Mouse (Mus musculus) spleen, postnatal 10 days (tissue): ENCODE measurements around the gene Gm11437.

Experiments used
- DNase-seq, 2 experiments: peaks; one replicate each; pipeline ENCODE4 v3.0.0; 2021 to 2022; ENCODE audit warnings: low spot score in 2 of 2

The Gm11437 gene

GRCm38 (mm10) chr11:84167046-84167526, at the start of gene Gm11437:
Gm11437 (minus strand) TSS chr11:84167476.
- DNase-seq: no peak

GRCm38 (mm10) chr11:84210876-84211275, 43.6 kb upstream of the Gm11437 start:
- no peak for DNase-seq

DNA sequence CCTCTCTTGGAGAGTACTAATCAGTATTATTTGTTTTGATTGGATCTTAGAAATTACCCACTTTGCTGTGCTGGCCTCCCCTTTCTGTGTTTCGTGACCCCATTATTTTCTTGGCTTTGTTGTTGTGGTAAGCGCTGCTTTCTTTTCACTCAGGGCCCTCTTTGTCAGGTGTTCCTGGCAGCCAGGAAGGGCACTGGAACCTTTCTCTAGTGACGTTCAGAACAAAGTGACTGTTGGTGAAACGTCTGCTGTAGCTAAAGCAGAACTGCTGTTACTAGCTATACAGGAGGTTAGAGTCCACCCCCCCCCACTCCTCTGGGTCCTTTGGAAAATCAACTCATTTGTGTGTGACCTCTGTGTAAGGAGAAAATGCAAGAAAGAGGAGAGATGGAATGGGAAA, 38.5 kb upstream of the Gm11437 start:
- no peak for DNase-seq

GRCm38 (mm10) chr11:84197607-84198402, 30.5 kb upstream of the Gm11437 start:
- no peak for DNase-seq

DNA sequence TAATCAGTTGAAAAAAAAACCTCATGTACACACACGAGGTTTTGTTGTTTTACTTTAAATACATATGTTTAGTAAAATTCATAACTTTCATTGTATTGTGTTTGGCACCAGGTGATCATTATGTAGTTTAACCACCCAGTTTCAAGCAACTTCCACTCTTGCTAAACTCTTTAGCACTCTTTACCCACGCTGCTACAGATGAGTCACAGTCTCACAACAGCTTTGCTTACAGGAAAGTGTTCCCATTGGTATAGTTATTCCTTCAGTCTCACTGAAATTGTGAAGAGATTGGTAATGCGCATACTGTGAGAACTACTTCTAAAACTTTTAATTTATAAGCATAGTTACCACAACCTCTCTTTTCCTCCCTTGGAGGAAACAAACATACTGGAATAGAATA, 27.5 kb upstream of the Gm11437 start:
- DNase-seq: no peak

GRCm38 (mm10) chr11:84193249-84193648, 26.0 kb upstream of the Gm11437 start:
- no peak for DNase-seq

- no peak for DNase-seq
These were observed 23.4 kb upstream of the Gm11437 start for GRCm38 (mm10) chr11:84190581-84191233.

DNA sequence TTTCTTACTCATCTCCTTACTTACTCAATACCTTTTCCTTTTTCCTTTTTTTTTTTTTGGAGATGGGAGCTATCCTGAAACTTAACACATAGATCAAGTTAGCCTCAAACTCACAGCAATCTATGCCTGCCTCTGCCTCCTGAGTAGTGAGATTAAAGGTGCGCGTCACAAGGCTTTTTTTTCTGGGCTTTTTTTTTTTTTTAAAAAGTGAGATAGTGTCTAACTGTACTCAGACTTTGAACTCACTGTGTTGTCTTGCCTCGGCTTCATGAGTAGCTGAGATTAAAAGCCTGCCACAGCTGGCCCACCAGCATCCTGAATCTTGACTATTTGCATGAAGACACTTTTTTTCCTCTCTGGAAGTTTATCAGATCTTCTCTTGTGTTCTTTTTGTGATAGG, 21.3 kb upstream of the Gm11437 start:
- no peak for DNase-seq

DNA sequence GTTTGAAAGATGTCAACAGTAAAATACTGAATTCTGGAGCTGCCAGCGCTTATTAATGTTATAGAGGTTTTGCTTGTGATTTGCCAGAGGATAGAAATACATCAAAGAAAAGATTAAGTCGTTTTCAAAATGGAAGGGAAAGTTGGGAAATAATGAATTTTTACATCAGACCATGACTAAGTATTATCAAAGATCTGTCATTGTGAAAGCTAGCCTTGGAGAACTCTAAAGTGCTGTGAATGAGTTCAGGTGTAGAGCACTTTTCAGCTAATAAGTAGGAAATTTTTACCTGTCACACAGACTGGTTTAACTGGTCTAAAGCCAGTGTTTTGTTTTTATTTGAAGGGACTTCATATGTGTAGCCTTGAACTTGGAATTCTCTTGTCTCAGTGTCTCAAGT, 14.0 kb upstream of the Gm11437 start:
- DNase-seq: no peak

- peak; percentile 67 to 75 for DNase-seq
These were observed 12.8 kb upstream of the Gm11437 start for GRCm38 (mm10) chr11:84179954-84180598.

DNA sequence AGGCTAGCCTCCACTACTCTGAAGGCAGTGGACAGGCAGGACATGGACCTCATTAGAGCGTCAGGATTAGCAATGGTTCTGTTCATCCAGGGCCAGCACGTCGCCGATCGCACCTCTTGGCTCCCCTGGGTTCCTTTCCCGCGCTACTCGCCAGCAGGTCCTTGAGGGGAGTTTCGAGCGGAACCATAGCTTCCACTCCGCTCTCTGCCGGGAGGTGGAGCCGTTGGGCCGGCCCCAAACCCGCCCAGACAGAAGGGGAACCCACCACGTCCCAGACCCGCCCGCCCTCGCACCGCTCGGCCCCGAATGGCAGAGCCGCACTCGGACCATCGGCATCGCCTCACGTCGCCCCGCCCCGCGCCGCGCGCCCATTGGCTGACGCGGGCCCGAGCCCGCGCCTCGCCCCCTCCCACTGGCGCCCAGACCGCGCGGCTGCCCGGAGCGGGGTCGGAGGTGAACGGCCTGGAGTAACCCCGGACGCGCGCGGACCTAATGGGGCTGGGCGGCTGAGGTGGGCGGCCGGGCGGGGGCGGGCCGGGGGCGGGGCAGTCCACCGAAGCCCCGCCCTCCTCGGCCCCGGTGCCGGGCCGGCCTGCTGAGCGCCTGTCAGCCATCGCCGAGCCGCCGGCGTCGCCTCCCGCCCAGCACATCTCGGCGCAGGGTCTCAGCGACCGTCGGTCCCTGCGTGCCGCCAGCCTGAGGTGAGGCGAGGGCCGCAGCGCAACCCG, 12.1 kb upstream of the Gm11437 start:
- peak; percentile 90 to 94 for DNase-seq

DNA sequence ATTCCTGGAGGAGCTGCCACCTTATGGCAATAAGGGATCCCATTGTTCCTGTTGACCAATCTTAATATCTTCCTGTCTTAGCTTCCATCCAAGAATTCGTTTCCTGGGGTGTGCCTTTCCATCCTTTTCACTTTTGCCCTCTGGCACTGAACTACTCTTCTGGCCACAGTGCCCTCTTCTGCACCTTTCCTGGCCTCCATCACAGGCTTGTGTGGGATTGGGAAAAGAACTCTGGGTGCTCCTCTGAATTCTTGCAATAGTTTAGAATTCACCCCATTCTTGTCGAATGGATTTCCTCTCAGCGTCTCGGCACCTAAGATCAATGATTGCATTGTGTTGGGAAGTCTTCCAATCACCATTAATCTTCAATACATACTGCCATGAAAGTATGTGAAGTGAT, 11.3 kb upstream of the Gm11437 start:
- no peak for DNase-seq

- no peak for DNase-seq
These were observed 5.5 kb upstream of the Gm11437 start for GRCm38 (mm10) chr11:84172539-84173435.

DNA sequence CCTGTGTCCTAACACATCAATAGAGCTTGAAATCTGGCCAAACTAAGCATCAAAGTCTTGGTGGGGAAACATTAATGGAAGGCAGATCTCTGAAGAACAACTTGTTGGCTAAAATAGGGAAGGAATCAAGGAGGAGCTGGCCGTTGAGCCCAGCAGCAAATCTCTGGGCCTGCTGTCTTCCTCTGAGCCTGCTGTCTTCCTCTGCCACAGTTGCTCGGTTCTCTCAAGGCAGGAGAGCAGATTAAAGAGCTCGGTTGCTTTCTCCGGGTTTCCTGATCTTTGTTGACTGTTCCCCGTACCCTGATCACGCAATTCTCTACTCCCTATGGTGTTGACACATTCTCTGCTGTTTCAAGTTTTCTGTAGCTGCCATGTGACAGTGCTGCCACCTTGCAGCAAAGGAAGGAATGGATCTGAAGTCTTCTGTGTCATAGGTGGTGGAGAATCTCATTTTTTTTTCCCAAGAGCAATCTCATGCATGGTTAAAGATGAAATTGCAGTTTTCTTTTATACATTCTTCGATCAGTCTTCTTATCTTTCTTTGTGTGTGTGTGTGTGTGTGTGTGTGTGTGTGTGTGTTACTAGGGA, 1.5 kb upstream of the Gm11437 start:
- DNase-seq: peak in 1 of 2 experiments; percentile 23

DNA sequence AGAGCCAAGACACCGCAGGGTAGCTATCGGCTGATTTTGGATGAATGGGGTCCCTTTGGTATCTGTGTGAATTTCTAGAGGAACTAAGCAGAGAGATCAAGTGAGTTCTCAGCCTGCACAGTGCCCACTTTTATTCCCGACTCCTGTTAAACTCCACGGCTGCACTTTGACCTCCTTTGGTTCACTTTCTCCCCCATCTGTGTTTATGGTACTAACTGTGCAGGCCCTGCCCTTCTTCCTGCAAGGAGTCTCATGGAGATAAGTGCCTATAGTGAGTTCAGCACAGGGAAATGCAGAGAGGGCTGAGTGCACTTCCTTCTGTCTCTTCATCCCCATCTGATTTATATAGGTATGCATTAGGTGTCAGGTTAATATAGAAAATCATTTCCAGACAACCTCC, 2.7 kb downstream of the Gm11437 start:
- DNase-seq: no peak

- DNase-seq: no peak
These were observed 3.2 kb downstream of the Gm11437 start for GRCm38 (mm10) chr11:84164123-84164522.

DNA sequence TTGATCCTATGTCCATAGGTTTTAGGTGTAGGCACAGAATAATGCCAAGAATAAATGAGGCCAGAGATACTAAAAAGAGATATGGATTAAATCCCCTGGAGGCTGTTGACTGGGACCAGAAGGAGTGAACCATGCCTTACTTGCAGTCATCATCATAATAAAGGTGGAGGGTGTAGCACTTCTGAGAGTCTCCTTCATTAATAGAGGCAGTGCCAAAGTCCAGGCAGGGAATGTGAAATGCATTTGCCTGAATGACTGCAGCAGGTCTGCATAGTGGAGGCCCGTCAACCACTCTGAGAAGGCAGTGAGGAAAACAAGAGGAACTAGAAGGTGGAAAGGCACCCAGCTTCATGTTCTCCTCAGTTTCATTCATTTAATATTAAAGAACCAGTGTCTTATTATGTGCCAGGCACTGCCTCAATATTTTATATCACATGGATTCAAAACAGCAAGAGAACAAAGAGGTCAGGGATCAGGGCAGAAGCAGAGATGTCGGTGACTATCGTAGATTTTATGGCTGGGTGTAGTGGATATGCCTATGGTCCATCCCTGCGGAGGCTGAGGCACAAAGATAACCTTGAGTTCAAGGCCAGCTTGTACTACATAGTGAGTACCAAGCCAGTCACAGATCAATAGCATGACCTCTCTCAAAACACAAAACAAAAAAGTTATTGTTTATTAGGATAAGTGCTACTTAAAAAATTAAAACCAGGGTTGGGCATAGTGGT, 10.6 kb downstream of the Gm11437 start:
- no peak for DNase-seq

- peak in 1 of 2 experiments; percentile 25 for DNase-seq
These were observed 16.4 kb downstream of the Gm11437 start for GRCm38 (mm10) chr11:84150884-84151283.

DNA sequence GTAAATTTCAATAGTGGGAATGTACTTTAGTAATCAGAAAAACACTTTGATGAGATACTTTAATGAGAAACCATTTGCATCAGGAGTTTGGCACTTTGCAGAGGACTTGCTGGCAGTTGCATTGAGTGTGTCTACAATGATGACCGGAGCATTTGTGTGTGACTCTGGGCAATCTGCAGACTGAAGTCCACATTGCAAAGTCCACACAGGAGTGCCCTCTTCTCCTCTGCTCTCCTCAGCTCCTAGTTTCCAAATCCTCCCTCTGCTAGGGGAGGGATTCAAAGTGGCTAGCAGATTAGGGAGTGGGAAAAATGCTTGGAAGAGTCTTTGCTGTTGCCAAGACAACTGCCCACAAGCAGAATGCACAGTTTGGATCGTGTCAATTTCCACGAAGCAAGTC, 21.2 kb downstream of the Gm11437 start:
- DNase-seq: no peak
